Mouse (Mus musculus): ENCODE results near the gene 1700074P13Rik.

DNA sequence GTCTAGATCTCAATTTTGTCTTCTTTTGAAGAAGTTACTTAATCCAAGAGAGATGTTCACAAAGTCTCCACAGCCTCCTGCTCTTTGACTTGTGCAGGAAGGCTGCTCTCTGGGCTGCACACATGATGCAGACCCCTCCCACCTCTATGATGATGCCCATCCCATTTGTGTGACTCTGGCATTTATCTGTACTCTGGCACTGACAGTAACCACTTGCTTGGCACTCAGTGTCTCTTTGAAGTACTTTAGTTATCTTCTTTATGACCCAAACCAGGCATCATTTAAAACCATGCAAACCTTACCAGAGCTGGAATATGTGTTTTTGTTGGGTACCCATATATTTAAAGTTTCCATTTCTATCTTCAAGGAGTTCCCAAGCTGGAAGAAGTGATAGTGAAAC is 40.1 kb downstream of the 1700074P13Rik start, which contains the start of gene Prss58:
- TF ChIP-seq POLR2A (IDR thresholded peaks at IDR 0.05; ENCODE audit: insufficient read depth, low read depth, low read length) (no peak), CTCF (IDR thresholded peaks at IDR 0.05; ENCODE audit: insufficient read depth, low read depth, low read length) (no peak)

Measured in olfactory bulb, adult 2 months (tissue).